Mouse (Mus musculus) heart, adult 10 weeks (tissue): ENCODE measurements around the gene Vmn1r112. TPM values are rescaled to one million over a fixed set of nuclear protein-coding genes. Genes with fewer than 3 reads are reported as not detected.

Experiments used
- polyA plus RNA-seq: library from polyadenylated mRNA; stranded (reverse); fragments of 350-450 nt; fragmentation: Illumina TruSeq; extraction: RNeasy Lipid Tissue Mini Kit (QIAGEN cat#74804); gene quantifications from one replicate; pipeline ENCODE4 v1.2.3, GENCODE M21; 2014; ENCODE audit warnings: low read depth, low replicate concordance

The Vmn1r112 gene
- polyA plus RNA-seq: not detected

DNA sequence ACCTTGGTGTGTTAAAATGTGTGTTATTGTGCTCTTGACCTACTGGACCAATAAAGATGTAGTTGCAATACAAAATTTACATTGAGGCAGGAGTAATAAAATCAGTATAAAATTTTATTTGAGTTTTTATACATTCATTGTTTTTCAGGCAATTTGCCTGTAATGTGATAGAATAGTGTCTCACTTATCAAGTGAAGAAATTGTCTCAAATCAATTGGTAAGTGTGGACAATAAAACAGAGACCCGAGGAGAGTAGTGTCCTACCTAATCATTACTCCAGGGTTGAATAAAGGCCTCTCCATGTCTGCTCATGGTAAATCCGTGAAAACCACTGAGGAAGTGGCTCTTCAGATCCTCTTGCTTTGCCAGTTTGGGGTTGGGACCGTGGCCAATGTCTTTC lies at the start of gene Vmn1r112:
Gene Vmn1r112 (plus strand): TSS at position 301 of the 400 bp plus-strand sequence.

DNA sequence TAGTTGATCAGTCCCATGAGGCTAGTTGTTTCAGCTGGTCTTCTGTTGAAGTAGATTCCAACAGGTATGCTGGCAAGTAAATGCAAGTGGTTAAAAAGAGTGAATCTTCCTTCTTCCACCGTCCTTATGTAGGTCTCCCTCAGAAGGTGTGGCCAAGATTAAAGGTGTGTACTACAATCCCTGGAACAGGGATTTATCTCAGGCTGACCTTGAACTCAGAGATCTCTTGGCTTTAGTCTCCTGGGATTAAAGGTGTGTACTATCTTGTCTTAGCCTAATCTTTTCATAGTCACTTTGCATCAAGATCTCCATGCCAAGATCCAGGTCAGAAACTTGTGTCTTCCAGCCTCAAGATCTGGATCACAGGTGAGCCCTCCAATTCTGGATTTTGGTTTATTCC lies 40.5 kb upstream of the Vmn1r112 start, which contains the start of gene Gm10668:
Gene Gm10668 (minus strand): TSS at position 101 of the 400 bp plus-strand sequence.

DNA sequence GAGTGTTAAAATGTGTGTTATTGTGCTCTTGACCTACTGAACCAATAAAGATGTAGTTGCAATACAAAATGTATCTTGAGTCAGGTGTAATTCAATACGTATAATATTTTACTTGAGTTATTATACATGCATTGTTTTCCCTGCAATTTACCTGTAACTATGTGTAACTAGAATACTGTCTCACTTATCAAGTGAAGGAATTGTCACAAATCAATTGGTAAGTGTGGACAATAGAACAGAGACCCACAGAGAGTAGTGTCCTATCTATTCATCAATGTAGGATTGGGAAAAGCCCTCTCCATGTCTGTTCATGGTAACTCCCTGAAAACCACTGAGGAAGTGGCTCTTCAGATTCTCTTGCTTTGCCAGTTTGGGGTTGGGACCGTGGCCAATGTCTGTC lies 16.0 kb downstream of the Vmn1r112 start, which contains the start of gene Vmn1r113:
Gene Vmn1r113 (plus strand): TSS at position 301 of the 400 bp plus-strand sequence.

DNA sequence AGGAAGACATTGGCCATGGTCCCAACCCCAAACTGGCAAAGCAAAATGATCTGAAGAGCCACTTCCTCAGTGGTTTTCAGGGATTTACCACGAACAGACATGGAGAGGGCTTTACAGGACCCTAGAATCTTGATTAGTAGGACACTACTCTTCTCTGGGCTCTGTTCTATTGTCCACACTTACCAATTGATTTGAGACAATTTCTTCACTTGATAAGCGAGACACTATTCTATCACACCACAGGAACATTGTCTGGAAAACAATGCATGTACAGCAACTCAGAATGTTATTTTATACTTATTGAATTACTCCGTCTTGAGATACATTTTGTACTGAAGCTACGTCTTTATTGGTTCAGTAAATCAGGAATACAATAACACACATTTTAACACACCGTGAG lies 41.1 kb downstream of the Vmn1r112 start, which contains the start of gene Vmn1r114:
Gene Vmn1r114 (minus strand): TSS at position 101 of the 400 bp plus-strand sequence.

Other genes with a start within 250 kb of the Vmn1r112 start
- not detected for gene Vmn1r104, start 237.3 kb upstream of the Vmn1r112 start, polyA plus RNA-seq
- not detected for gene Gm5726, start 225.4 kb upstream of the Vmn1r112 start, polyA plus RNA-seq
- not detected for gene Gm4141, start 194.9 kb upstream of the Vmn1r112 start, polyA plus RNA-seq
- not detected for gene Gm4513, start 172.2 kb upstream of the Vmn1r112 start, polyA plus RNA-seq
- not detected for gene Vmn1r107, start 102.3 kb upstream of the Vmn1r112 start, polyA plus RNA-seq
- gene Vmn1r111, start 68.0 kb upstream of the Vmn1r112 start, polyA plus RNA-seq: not detected
- not detected for gene Gm10668, start 40.6 kb upstream of the Vmn1r112 start, polyA plus RNA-seq
- gene Vmn1r113, start 16.1 kb downstream of the Vmn1r112 start, polyA plus RNA-seq: not detected
- gene Vmn1r114, start 41.0 kb downstream of the Vmn1r112 start, polyA plus RNA-seq: not detected
- gene Vmn1r115, start 73.8 kb downstream of the Vmn1r112 start, polyA plus RNA-seq: not detected
- not detected for gene Vmn1r116, start 101.1 kb downstream of the Vmn1r112 start, polyA plus RNA-seq
- gene Vmn1r117, start 112.9 kb downstream of the Vmn1r112 start, polyA plus RNA-seq: not detected
- not detected for gene Vmn1r118, start 141.2 kb downstream of the Vmn1r112 start, polyA plus RNA-seq
- gene Vmn1r119, start 241.3 kb downstream of the Vmn1r112 start, polyA plus RNA-seq: not detected